Mouse (Mus musculus) heart, embryonic 11.5 days (tissue): ENCODE data around the gene Chrm5. TPM values are rescaled to one million over a fixed set of nuclear protein-coding genes. Genes with fewer than 3 reads are reported as not detected.
"Not testable (repeated sequence)": the region's sequence is repeated elsewhere in the genome, so short reads cannot be mapped to it uniquely, and the experiment has no call there.

ENCODE experiments used
- ATAC-seq: fragments of 200-750 bp; cut with Nextera tagmentation; replicated peaks from 2 replicates; pipeline ENCODE4 v1.8.0; 2017; ENCODE audit warnings: moderate library complexity; ENCODE audit not compliant: insufficient number of reproducible peaks, low FRiP score, low TSS enrichment
- H3K27ac ChIP-seq: fragments of 300-500 bp; sonication (generic); 2 replicates; pipeline ENCODE4 v1.5.1; 2014; ENCODE audit warnings: mild to moderate bottlenecking, low read depth, low read length
- H3K27me3 ChIP-seq: fragments of 300-500 bp; sonication (generic); 2 replicates; pipeline ENCODE4 v1.6.1; 2014; ENCODE audit warnings: mild to moderate bottlenecking, low read length, mixed read lengths; ENCODE audit not compliant: control insufficient read depth, insufficient read depth
- H3K36me3 ChIP-seq: fragments of 300-500 bp; sonication (generic); 2 replicates; pipeline ENCODE4 v1.6.1; 2014; ENCODE audit warnings: mild to moderate bottlenecking, low read length, moderate library complexity, mixed read lengths; ENCODE audit not compliant: control insufficient read depth, insufficient read depth
- H3K4me1 ChIP-seq: fragments of 300-500 bp; sonication (generic); 2 replicates; pipeline ENCODE4 v1.6.1; 2014; ENCODE audit warnings: low read length; ENCODE audit not compliant: control insufficient read depth, insufficient read depth
- H3K4me2 ChIP-seq: fragments of 300-500 bp; sonication (generic); 2 replicates; pipeline ENCODE4 v1.6.1; 2014; ENCODE audit warnings: mild to moderate bottlenecking, moderate library complexity
- H3K4me3 ChIP-seq: fragments of 300-500 bp; sonication (generic); 2 replicates; pipeline ENCODE4 v1.5.1; 2014; ENCODE audit warnings: low read depth, low read length
- H3K9ac ChIP-seq: fragments of 300-500 bp; sonication (generic); 2 replicates; pipeline ENCODE4 v1.6.1; 2014; ENCODE audit warnings: mild to moderate bottlenecking, low read depth, low read length, moderate library complexity
- H3K9me3 ChIP-seq: fragments of 300-500 bp; sonication (generic); replicated peaks from 2 replicates; pipeline ENCODE4 v1.6.1; 2016; ENCODE audit warnings: low read length; ENCODE audit not compliant: control insufficient read depth
- WGBS: fragments of 180-500 bp; shearing (Covaris S2); extraction: QIAGEN DNeasy Blood & Tissue Kit; methylation state at CpG from one replicate; pipeline ENCODE4 v1.1.7; 2014; ENCODE audit not compliant: insufficient replicate concordance; 5-methylcytosine and 5-hydroxymethylcytosine counted together
- polyA plus RNA-seq: library from polyadenylated mRNA; unstranded; fragments of >200 nt; fragmentation: Nextera tagmentation; extraction: Ambion mirVana; gene quantifications from 2 replicates; pipeline ENCODE4 v1.2.1, GENCODE M21; 2014

Chrm5 gene
- polyA plus RNA-seq, 1 experiment from 2014 or later, result not detected

- Histone ChIP-seq H3K4me2 (no peak overlapping the region), H3K4me1 (peaks cover 6% of the 10 kb centered on the region; the same call in 1 of the 2 replicates), H3K27ac (peak overlapping the region; percentile 55), H3K9me3 (no peaks in the 10 kb centered on the region), H3K27me3 (no peaks in the 10 kb centered on the region), H3K9ac (no peak overlapping the region), H3K4me3 (no peak overlapping the region), H3K36me3 (peaks cover 3% of the 10 kb centered on the region; the same call in 1 of the 2 replicates)
- 56% methylated on average over 5 of the region's 5 CpGs for WGBS
- no peak for ATAC-seq
Measured at GRCm38 (mm10) chr2:112470961-112471381, 9.6 kb downstream of the Chrm5 start.

- no peak overlapping the region for H3K4me3 ChIP-seq
- H3K27ac ChIP-seq, result 0 out of 2 replicates have a peak overlapping the region, but pooled peaks have one; percentile 10
- H3K4me1 ChIP-seq, result peaks cover 6% of the 10 kb centered on the region; the same call in 1 of the 2 replicates
- ATAC-seq, result no peak
- H3K4me2 ChIP-seq, result no peak overlapping the region
- H3K27me3 ChIP-seq, result no peaks in the 10 kb centered on the region
- H3K9me3 ChIP-seq, result no peaks in the 10 kb centered on the region
- peaks cover 5% of the 10 kb centered on the region; the same call in 1 of the 2 replicates for H3K36me3 ChIP-seq
- no peak overlapping the region for H3K9ac ChIP-seq
Measured at GRCm38 (mm10) chr2:112469542-112469941, 11.0 kb downstream of the Chrm5 start.

GRCm38 (mm10) chr2:112460557-112460956 is 20.0 kb downstream of the Chrm5 start:
- Histone ChIP-seq H3K27me3 (no peaks in the 10 kb centered on the region), H3K4me1 (no peaks in the 10 kb centered on the region), H3K36me3 (peaks cover 13% of the 10 kb centered on the region), H3K4me3 (no peak overlapping the region), H3K9ac (no peak overlapping the region), H3K4me2 (no peak overlapping the region), H3K9me3 (no peaks in the 10 kb centered on the region), H3K27ac (no peak overlapping the region)
- 82% methylated on average over 3 of the region's 3 CpGs for WGBS
- no peak for ATAC-seq

- Histone ChIP-seq H3K4me3 (peak within 1 kb of the TSS; percentile 97), H3K27ac (peak within 1 kb of the TSS; percentile 85), H3K4me2 (peak within 1 kb of the TSS; percentile 89), H3K9me3 (no peaks in the 10 kb centered on the region), H3K27me3 (no peaks in the 10 kb centered on the region), H3K9ac (peak within 1 kb of the TSS; percentile 96), H3K36me3 (0 out of 2 replicates have a peak, but pooled peaks cover 1% of the 10 kb centered on the region), H3K4me1 (no peaks in the 10 kb centered on the region)
- under 1% methylated on average over 49 of the region's 49 CpGs for WGBS
- peak; percentile 96 for ATAC-seq
Measured at GRCm38 (mm10) chr2:112454862-112455564, 25.6 kb downstream of the Chrm5 start, which contains the start of gene Emc7. Gene Emc7 (plus strand): TSS chr2:112454997.

- Histone ChIP-seq H3K4me3 (peak overlapping the region; percentile 97), H3K9ac (peak overlapping the region; percentile 96), H3K4me2 (peak overlapping the region; percentile 89), H3K27ac (peak overlapping the region; percentile 85), H3K27me3 (no peaks in the 10 kb centered on the region), H3K4me1 (no peaks in the 10 kb centered on the region), H3K36me3 (no peaks in the 10 kb centered on the region), H3K9me3 (no peaks in the 10 kb centered on the region)
- ATAC-seq, result no peak
- WGBS, result 26% methylated on average over 17 of the region's 17 CpGs
Measured at GRCm38 (mm10) chr2:112454125-112454861, 26.3 kb downstream of the Chrm5 start.

- H3K9ac ChIP-seq, H3K4me1 ChIP-seq, H3K4me3 ChIP-seq, H3K27ac ChIP-seq, H3K4me2 ChIP-seq, H3K27me3 ChIP-seq, ATAC-seq, H3K36me3 ChIP-seq, H3K9me3 ChIP-seq: not testable (repeated sequence)
Measured at GRCm38 (mm10) chr2:112452513-112452912, 28.1 kb downstream of the Chrm5 start.

- no peak overlapping the region for H3K4me2 ChIP-seq
- no peaks in the 10 kb centered on the region for H3K9me3 ChIP-seq
- WGBS, result 32% methylated on average over 4 of the region's 4 CpGs
- no peaks in the 10 kb centered on the region for H3K36me3 ChIP-seq
- H3K4me1 ChIP-seq, result no peaks in the 10 kb centered on the region
- no peak for ATAC-seq
- no peak overlapping the region for H3K4me3 ChIP-seq
- H3K9ac ChIP-seq, result no peak overlapping the region
- no peaks in the 10 kb centered on the region for H3K27me3 ChIP-seq
- H3K27ac ChIP-seq, result no peak overlapping the region
Measured at GRCm38 (mm10) chr2:112449597-112450296, 30.8 kb downstream of the Chrm5 start.

GRCm38 (mm10) chr2:112448510-112449059 is 32.0 kb downstream of the Chrm5 start:
- Histone ChIP-seq H3K4me3 (no peak overlapping the region), H3K9me3 (no peaks in the 10 kb centered on the region), H3K27ac (no peak overlapping the region), H3K4me1 (no peaks in the 10 kb centered on the region), H3K27me3 (no peaks in the 10 kb centered on the region), H3K4me2 (no peak overlapping the region), H3K36me3 (no peaks in the 10 kb centered on the region), H3K9ac (no peak overlapping the region)
- ATAC-seq, result no peak
